Mouse (Mus musculus) left cerebral cortex, postnatal 36 days (tissue): ENCODE data around the gene Atxn1. TPM values are rescaled to one million over a fixed set of nuclear protein-coding genes. Genes with fewer than 3 reads are reported as not detected.

Experiments used
- DNase-seq, 2 experiments: peaks; one replicate each; pipeline ENCODE4 v3.0.0; 2021 to 2022; ENCODE audit warnings: low spot score in 2 of 2, mixed read lengths in 1 of 2
- intact Hi-C: fragments of 180-260 bp; cut with DNase I; formaldehyde crosslinking; loops from one replicate; pipeline ENCODE4 v1.15.1; 2025
- total RNA-seq, 2 experiments: library from RNA; stranded (reverse); gene quantifications; 2 replicates each; pipeline ENCODE4 v1.2.3; 2021

Gene Atxn1
- total RNA-seq, 2 experiments from 2014 or later: 156 to 184 TPM

DNA sequence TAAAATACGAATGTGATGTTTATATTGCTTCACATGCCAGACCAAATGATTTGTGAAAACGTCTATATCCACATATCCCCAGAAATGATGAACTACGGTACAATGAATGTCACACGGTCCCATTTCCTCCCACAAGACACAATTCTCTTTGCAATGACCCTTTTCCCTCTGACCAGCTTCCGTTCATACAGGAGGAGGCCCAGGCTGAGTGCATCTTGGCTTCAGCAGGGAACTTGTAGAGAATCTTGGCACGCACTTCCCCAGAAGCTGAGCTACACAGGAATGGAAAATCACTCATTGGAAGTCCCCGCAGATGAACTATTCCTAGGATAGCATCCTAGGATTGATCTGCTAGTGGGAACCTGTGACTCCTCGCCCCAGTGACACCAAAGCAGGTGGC is 243.2 kb downstream of the Atxn1 start:
- intact Hi-C loops: no loop called here
- peak in 1 of 2 experiments; percentile 32 for DNase-seq

DNA sequence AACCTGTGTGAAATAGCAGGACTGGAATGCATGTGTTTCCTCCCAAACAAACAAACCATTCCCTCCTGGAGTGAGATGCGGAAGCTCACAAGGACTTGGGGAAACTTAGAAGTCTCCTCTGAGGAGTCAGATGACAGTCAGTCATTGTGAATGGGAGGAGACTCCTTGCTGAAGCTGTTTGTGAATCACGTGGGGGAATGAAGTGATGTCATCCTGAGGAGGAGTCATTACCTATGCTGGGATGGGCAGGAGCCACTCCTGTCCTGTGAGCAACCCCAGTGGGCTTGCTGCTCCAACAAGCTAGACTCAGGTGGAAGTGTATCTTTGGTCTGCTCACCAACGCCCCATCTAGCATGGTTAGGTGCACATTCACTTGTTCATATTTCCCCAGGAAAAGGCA is 246.0 kb downstream of the Atxn1 start:
- intact Hi-C loops: no loop called here
- DNase-seq: no peak

GRCm38 (mm10) chr13:45715583-45716180 is 249.1 kb downstream of the Atxn1 start:
- intact Hi-C loops: no loop called here
- no peak for DNase-seq

- intact Hi-C loops: no loop called here
- no peak for DNase-seq
Observed at GRCm38 (mm10) chr13:45710041-45710440, 254.8 kb downstream of the Atxn1 start.

GRCm38 (mm10) chr13:45709402-45709801 is 255.4 kb downstream of the Atxn1 start:
- no peak for DNase-seq
- intact Hi-C loops: no loop called here

DNA sequence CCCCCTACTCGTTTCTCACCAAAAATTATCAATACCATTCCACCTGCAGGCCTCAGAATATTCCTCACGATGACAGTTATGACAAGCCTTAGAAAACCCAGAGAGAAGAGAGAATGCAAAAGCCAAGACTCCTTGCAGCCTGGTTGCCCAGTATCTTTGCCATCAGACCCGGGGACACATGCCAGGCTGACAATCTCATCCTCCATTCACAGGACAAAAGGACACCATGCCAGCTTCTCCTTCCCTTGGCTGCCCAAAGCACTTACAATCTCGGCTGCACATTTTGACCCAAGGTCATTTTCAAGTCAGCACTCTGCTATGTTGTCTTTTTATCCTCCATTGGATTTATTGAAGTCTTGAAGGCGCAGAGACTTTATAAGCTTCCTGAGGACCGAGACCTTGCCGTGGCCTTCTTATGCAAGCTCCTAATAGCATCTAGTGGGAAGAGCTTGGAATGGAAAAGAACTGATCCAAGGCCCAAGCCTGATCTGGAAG is 263.5 kb downstream of the Atxn1 start:
- no peak for DNase-seq
- intact Hi-C loops: no loop called here

GRCm38 (mm10) chr13:45698982-45699381 is 265.8 kb downstream of the Atxn1 start:
- no peak for DNase-seq
- intact Hi-C loops: no loop called here

- intact Hi-C loops: no loop called here
- no peak for DNase-seq
Observed at GRCm38 (mm10) chr13:45696009-45696408, 268.8 kb downstream of the Atxn1 start.

DNA sequence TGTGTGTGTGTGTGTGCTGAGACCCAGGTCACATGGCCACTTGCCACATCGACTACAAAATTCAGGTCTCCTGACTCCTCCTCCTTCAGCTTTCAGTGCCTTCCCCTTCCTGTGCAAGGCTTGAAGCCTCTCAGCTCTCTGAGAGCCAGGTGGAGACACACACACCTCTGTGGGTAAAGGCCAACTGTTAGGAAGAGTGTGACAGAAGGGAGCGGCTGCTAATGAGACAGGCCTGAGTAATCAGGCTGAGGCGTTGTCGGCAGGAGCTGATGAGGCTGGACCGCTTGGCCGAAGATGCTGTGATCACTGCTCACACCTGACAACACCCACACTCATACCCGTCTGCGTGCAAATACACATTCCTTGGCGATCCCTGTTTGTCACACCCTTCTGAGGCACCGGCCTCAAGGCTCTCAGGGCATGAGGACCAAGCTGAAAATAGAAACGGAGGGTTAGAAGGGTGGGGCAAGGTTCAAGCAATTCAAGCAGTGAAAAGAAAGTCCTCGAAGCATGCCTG is 269.8 kb downstream of the Atxn1 start:
- intact Hi-C loops: no loop called here
- no peak for DNase-seq

- no peak for DNase-seq
- intact Hi-C loops: no loop called here
Observed at GRCm38 (mm10) chr13:45693953-45694352, 270.9 kb downstream of the Atxn1 start.

- DNase-seq: no peak
- intact Hi-C loops: no loop called here
Observed at GRCm38 (mm10) chr13:45693534-45693933, 271.3 kb downstream of the Atxn1 start.

DNA sequence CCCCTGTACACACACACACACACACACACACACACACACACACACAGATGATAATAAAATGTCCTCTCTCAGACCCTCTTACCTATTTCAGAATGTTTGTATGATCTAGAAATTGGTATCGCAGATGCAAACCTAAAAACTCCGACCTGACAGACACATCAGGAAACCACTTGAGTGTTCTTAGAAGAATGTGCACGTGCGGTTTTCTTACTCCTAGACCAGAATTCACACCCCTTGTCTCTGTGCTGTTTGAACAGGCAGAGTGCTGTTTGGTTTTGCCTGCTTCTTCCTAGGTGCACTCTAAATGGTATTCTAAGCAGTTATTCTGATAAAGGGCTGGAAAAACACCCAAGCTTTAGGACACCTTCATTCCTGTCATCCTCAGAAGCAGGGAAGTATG is 271.7 kb downstream of the Atxn1 start:
- DNase-seq: no peak
- intact Hi-C loops: no loop called here

DNA sequence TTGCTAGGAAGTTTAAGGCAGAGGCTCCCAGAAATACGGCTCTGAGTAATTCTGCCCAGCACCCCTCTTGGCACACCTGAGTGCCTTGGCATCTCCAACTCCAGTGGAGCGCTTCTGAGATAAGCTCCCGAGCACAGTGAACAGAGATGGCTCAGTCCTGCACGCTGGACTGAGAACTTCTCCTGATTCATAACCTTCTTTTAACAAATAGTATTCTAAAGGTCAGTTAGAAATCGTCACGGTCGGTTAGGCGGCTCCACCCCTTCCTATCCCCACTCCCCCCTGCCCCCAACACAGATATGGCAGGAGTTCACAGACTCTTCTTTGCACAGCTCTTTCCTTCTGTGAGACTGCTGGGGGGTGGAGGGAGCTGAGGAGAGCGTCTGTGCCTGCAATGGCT is 272.4 kb downstream of the Atxn1 start:
- no peak for DNase-seq
- intact Hi-C loops: no loop called here

DNA sequence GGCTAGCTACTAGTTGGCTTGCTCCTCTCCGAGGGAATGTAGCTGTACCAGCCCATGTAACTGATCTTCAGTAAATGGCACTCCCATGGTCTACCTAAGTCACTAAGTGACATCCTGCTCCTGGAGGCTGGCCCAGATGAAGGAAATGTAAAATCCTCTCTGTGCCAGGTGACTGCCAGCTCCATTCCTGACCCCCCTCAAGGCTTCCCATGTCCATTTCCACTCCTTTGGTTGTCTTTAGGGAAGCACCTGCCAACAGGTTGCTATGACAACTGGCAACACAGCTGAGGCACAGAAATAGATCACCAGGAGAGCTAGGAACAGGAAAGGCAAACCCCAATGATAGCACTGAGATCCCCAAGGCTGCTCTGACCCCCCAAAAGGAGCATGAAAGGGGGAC is 274.4 kb downstream of the Atxn1 start:
- DNase-seq: no peak
- intact Hi-C loops: no loop called here

GRCm38 (mm10) chr13:45688864-45689263 is 275.9 kb downstream of the Atxn1 start:
- intact Hi-C loops: no loop called here
- no peak for DNase-seq

DNA sequence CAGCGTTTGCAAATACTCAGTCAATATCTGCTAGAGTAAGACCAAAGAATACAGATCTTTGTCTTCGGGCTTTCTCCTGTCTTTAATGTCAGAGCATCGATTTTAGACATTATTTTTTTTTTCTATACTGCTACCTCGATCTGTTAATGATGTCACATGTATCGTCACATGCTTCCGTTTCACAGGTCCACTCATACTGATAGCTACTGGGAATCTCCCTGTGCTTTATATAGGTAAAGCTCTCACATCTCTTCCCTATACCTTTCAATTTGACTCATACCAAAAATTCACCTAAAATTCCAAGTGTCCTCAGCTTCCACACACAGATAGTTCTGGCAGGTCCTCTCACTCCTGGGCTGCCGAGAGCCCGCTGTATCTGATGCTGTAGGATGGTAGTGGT is 277.2 kb downstream of the Atxn1 start:
- DNase-seq: no peak

DNA sequence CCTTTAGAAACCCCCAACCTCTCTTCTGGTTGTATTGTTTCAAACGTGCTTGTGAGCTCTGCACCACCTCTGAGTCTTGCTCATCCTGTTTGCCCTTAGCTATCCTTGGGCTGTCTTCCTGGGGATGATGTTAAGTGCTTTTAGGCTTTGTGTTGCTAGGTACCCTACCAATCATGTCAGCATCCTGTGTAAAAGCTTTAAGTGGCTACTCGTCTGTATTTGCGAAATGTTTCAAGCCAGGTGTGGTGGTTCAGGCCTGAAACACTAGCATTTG is 278.6 kb downstream of the Atxn1 start:
- no peak for DNase-seq
- intact Hi-C loops: no loop called here

More for the DNA sequence above, 277.2 kb downstream of the Atxn1 start:
- intact Hi-C loops: no loop called here

GRCm38 (mm10) chr13:45685575-45686308 is 279.1 kb downstream of the Atxn1 start:
- no peak for DNase-seq
- intact Hi-C loops: no loop called here

- intact Hi-C loops: no loop called here
- DNase-seq: no peak
Observed at GRCm38 (mm10) chr13:45684891-45685311, 279.9 kb downstream of the Atxn1 start.

DNA sequence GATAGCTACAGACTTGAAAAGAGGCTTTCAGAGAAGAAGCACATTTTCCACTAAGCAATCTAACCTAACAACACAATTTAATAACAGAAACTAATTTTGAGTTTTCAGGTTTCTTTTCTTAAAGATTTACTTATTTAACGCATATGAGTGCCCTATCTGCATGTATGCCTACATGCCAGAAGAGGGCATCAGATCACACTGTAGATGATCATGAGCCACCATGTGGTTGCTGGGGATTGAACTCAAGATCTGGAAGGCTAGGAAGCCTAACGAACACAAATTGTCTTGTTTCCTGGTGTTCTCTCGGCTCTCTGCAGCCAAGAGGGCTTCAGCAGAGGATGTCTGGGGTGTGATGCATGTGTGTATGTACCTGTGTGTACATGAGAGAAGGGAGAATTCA is 280.8 kb downstream of the Atxn1 start:
- DNase-seq: no peak
- intact Hi-C loops: no loop called here

DNA sequence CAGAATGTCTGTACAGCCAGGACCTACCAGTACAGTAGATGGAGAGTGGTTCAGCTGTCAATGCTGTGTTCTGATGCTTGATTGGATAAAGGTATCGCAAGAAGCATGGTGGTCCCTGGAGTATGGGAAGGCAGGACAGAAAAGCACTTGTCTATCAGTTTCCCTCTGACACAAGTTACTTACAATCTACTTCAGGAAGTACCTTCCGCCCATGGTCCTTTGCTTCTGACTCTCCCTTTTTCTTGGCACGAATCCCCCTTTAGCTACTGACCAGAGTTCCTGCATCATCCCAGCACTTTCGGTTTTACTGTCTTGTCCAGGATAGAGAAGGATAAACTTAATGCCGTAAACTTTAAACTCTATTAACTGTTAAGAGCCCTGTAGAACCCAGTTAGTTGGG is 283.6 kb downstream of the Atxn1 start:
- DNase-seq: no peak
- intact Hi-C loops: no loop called here
